In the genomic region with DNA sequence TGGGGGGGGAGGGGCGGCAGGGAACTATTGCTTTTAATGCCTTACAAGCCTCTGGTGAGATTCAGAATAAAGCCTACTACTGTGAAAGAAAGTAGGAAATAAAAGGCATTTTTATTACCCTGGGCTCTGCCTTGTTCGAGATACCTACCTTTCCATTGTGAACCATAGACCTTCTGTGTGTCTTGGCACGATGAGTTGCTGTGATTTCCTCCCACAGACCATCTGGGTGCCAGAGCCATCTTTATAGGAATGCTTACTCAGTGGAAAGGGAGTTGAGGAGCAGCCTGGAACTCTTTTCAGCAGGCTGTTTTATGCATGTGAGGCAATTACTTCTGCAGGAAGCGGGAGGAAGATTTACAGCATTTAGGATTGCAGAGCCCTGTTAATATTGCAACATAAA, we compare ENCODE assay signal across 12 mouse cellular contexts.
DNase-seq lines count a peak whose midpoint lies in the region; ATAC-seq and TF ChIP-seq lines count a peak whose summit lies in the region.
"Had no signal": no experiment of that assay in that cellular context is flagged by ENCODE, and none has a peak within 500 bp of the region (broad histone marks: within the 10 kb centered on the region; RNA-seq: fewer than 3 reads in every experiment).

No protein-coding gene starts in this region.

- H3K4me2 ChIP-seq in kidney, embryonic 14.5 days (replicated peaks; ENCODE audit: low read depth, low read length) = no peak overlapping the region
- no peak overlapping the region for H3K4me2 ChIP-seq in limb, embryonic 13.5 days (replicated peaks)
- H3K4me2 ChIP-seq: heart, embryonic 11.5 days; lung, embryonic 15.5 days had no signal

- peak overlapping the region; percentile 42; the same call in 1 of the 2 replicates for H3K27ac ChIP-seq in kidney, embryonic 14.5 days (ENCODE audit: low read depth, low read length)
- peak overlapping the region; percentile 82 for H3K27ac ChIP-seq in layer of hippocampus, adult 2 months
- peak overlapping the region; percentile 16; the same call in 1 of the 2 replicates for H3K27ac ChIP-seq in limb, embryonic 13.5 days
- H3K27ac ChIP-seq: lung, embryonic 15.5 days had no signal

- TF ChIP-seq CTCF in layer of hippocampus, adult 2 months (conservative IDR thresholded peaks at IDR 0.05) = no peak

- no peak overlapping the region for H3K9ac ChIP-seq in kidney, embryonic 14.5 days (ENCODE audit: low read depth, low read length)
- H3K9ac ChIP-seq in limb, embryonic 13.5 days = no peak overlapping the region
- H3K9ac ChIP-seq: lung, embryonic 15.5 days had no signal

- 23% methylated on average over 4 of the region's 4 CpGs for WGBS in kidney, embryonic 14.5 days
- 23% methylated on average over 4 of the region's 4 CpGs for WGBS in limb, embryonic 13.5 days

- ATAC-seq in kidney, embryonic 14.5 days (ENCODE audit: low FRiP score, low TSS enrichment) = peak; percentile 75
- peak; percentile 89; the same call in 1 of the 2 replicates for ATAC-seq in limb, embryonic 13.5 days (ENCODE audit: low FRiP score, low read depth)
- ATAC-seq: inflammation-experienced regulatory T-cells, adult 6 months; midbrain, embryonic 16.5 days had no signal

- H3K4me1 ChIP-seq in kidney, embryonic 14.5 days (ENCODE audit: control insufficient read depth, insufficient read depth, low read length) = peaks cover 4% of the 10 kb centered on the region; the same call in 1 of the 2 replicates
- peaks cover 10% of the 10 kb centered on the region; the same call in 1 of the 2 replicates for H3K4me1 ChIP-seq in limb, embryonic 13.5 days
- H3K4me1 ChIP-seq: lung, embryonic 15.5 days had no signal

- H3K27me3 ChIP-seq in kidney, embryonic 14.5 days (ENCODE audit: control insufficient read depth, insufficient read depth, low read length) = no peaks in the 10 kb centered on the region
- no peaks in the 10 kb centered on the region for H3K27me3 ChIP-seq in limb, embryonic 13.5 days
- H3K27me3 ChIP-seq: lung, embryonic 15.5 days had no signal

- no peak overlapping the region for H3K4me3 ChIP-seq in kidney, embryonic 14.5 days (ENCODE audit: low read length)
- no peak overlapping the region for H3K4me3 ChIP-seq in layer of hippocampus, adult 2 months
- no peak overlapping the region for H3K4me3 ChIP-seq in limb, embryonic 13.5 days
- H3K4me3 ChIP-seq: lung, embryonic 15.5 days had no signal

- intact Hi-C loops in heart, postnatal 14 days (cut with DNase I) = no loop called here

- no peaks in the 10 kb centered on the region for H3K9me3 ChIP-seq in kidney, embryonic 14.5 days (ENCODE audit: control insufficient read depth, low read length)
- no peaks in the 10 kb centered on the region for H3K9me3 ChIP-seq in limb, embryonic 13.5 days
- H3K9me3 ChIP-seq: lung, embryonic 15.5 days had no signal

- no peaks in the 10 kb centered on the region for H3K36me3 ChIP-seq in kidney, embryonic 14.5 days (ENCODE audit: control insufficient read depth, insufficient read depth, low read length)
- no peaks in the 10 kb centered on the region for H3K36me3 ChIP-seq in limb, embryonic 13.5 days
- H3K36me3 ChIP-seq: lung, embryonic 15.5 days had no signal

- DNase-seq in kidney, adult 11 months = no peak
- peak; percentile 98 for DNase-seq in fat pad, adult 2 months (ENCODE audit: extremely low read depth, low read depth, low spot score)
- peak; percentile 79 to 89 for DNase-seq in layer of hippocampus, adult 2 months (ENCODE audit: low spot score in 2 of 2)
- no peak for DNase-seq in lung, postnatal 25 days (ENCODE audit: low spot score)
- DNase-seq in heart, postnatal 14 days = no peak
- no peak for DNase-seq in lung, postnatal 4 days

Comparison
In these comparisons a context has a peak if more than half of its experiments do, and no peak if none do; other contexts are left out.
1. H3K27ac ChIP-seq: peak in every context shown above with its lines; median percentile 82 in layer of hippocampus, adult 2 months; 42 in kidney, embryonic 14.5 days; 16 in limb, embryonic 13.5 days.
2. DNase-seq: peak in fat pad, adult 2 months (single experiment) and layer of hippocampus, adult 2 months (2 of 2); none in kidney, adult 11 months (single experiment), lung, postnatal 25 days (single experiment), heart, postnatal 14 days (0 of 2) and lung, postnatal 4 days (0 of 2).